Mouse (Mus musculus): ENCODE data around the gene Ring1. TPM values are rescaled to one million over a fixed set of nuclear protein-coding genes. Genes with fewer than 3 reads are reported as not detected.

Gene Ring1
- polyA plus RNA-seq, 2 experiments, result 7.0 to 54.0 TPM

DNA sequence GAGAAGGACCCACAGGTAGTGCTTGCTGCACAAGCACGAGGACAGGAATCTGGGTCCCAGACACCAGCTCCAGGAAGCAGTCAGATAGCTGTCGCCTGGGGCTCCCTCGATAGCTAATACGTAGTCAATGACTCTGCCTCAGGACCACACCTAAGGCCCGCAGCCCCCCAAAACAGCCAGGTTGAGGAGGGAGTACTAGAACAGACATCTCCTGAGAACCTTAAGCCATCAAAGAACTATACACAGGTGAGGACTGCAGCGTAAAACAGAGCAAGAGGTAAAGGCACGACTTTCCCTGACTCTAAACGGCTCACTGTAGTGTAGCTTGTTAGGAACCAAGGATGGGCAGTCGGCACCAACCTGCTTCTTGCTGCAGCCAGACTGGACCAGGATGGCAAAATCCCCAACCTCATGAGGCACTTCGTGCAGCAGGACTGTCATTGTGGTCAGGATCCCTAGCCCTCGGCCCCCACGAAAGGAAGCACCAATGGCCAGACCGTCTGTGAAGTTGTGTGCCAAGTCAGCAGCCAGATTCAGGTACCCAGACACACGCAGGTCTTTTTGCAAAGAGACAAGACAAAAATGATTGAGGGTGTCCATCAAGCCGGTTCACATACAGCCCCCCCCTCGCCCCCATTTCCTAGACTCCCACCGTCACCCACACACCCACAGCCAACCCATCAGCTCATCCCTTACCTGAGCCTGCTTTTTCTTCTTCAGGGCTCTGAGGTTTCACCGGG lies 4.8 kb upstream of the Ring1 start:
- Histone ChIP-seq H3K27ac (replicated peaks; ENCODE audit: low read depth, low read length) (no peak overlapping the region), H3K4me1 (ENCODE audit: control insufficient read depth, insufficient read depth, low read length) (peaks cover 43% of the 10 kb centered on the region)
- WGBS, result 87% methylated on average over 18 of the region's 18 CpGs

DNA sequence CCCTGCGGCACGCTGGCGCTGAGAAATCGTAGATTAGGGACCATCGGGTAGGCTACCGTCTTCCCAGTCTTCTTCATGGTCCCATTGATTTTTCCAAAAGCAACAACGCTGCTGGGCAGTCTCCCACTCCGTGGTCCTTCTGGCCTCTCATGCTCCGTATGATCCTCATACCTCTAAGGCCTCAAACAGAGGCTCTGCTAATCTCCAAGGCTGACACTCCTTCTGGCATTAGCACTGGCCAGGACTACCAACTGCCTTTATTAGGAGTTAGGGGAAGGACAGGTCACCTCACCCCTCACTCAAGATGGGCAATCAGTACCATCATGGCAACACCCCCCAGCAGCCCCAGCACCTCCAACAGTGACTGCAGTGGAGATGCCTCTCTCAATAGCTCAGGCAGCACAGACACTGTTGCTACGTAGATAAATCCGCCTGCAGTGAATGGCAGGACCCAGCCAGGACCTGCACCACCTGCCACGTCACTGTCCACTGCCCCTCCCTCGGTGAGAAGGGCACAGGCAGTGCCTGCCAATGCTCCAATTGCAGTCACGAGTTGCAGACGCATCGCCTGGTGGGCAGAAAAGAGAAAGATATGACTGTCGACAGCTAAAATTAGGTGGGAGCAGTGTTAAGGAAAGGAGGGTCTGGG lies 4.1 kb upstream of the Ring1 start:
- no peaks in the 10 kb centered on the region for H3K9me3 ChIP-seq (ENCODE audit: control insufficient read depth, low read length)
- H3K9ac ChIP-seq (ENCODE audit: low read depth, low read length, severe bottlenecking), result no peak overlapping the region
- no peaks in the 10 kb centered on the region for H3K27me3 ChIP-seq (ENCODE audit: control insufficient read depth, insufficient read depth, low read length)
- peak overlapping the region; percentile 93; the same call in 1 of the 2 replicates for H3K4me2 ChIP-seq (replicated peaks; ENCODE audit: low read depth, low read length, severe bottlenecking)
- TF ChIP-seq POLR2A (IDR thresholded peaks at IDR 0.05; ENCODE audit: borderline replicate concordance, extremely low read depth, insufficient read depth, insufficient read length), result no peak
- peaks cover 31% of the 10 kb centered on the region for H3K36me3 ChIP-seq (ENCODE audit: control insufficient read depth, insufficient read depth, low read length)
- H3K4me1 ChIP-seq (ENCODE audit: control insufficient read depth, insufficient read depth, low read length), result peaks cover 47% of the 10 kb centered on the region
- DNase-seq (ENCODE audit: low spot score) (no peak), ATAC-seq (ENCODE audit: low FRiP score, low read depth) (no peak)
- peak overlapping the region; percentile 28 for H3K27ac ChIP-seq (replicated peaks; ENCODE audit: low read depth, low read length)
- peak overlapping the region; percentile 1; the same call in 1 of the 2 replicates for H3K4me3 ChIP-seq (replicated peaks; ENCODE audit: low read length)
- WGBS, result 76% methylated on average over 17 of the region's 17 CpGs

More for the DNA sequence above, 4.8 kb upstream of the Ring1 start:
- Histone ChIP-seq H3K27me3 (ENCODE audit: control insufficient read depth, insufficient read depth, low read length) (no peaks in the 10 kb centered on the region), H3K9ac (ENCODE audit: low read depth, low read length, severe bottlenecking) (no peak overlapping the region; the same call in 1 of the 2 replicates), H3K4me3 (replicated peaks; ENCODE audit: low read length) (peak overlapping the region; percentile 89), H3K4me2 (replicated peaks; ENCODE audit: low read depth, low read length, severe bottlenecking) (peak overlapping the region; percentile 96), H3K36me3 (ENCODE audit: control insufficient read depth, insufficient read depth, low read length) (peaks cover 38% of the 10 kb centered on the region), H3K9me3 (ENCODE audit: control insufficient read depth, low read length) (no peaks in the 10 kb centered on the region)
- DNase-seq (ENCODE audit: low spot score) (no peak), ATAC-seq (ENCODE audit: low FRiP score, low read depth) (no peak)
- no peak for TF ChIP-seq POLR2A (IDR thresholded peaks at IDR 0.05; ENCODE audit: borderline replicate concordance, extremely low read depth, insufficient read depth, insufficient read length)

DNA sequence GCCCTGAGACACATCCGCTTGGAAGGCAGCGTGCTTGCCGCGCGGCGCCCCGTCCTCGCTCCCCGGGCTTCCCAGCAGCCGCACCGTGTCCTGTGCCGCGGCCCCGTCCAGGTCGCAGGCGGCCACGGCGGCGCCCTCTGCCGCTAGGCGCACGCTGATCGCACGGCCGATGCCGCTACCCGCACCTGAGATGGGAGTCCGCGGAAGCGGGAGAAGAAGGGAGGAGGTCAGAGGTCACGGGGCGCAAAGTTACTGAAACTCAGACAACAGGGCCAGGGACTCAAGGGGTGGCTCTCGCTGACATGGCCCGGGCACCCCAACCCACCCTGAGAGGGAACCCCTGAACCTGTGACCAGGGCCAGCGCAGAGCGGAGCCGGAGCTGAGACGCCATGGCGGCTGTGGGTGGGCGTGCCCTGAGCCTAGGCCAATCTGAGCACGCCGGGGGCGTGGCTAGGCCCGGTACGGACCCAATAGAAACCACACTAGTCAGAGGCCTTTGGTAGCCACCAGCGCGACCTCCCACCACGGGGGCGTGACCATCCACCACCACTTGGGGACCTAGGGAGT lies 3.3 kb upstream of the Ring1 start, which contains the start of gene H2-Ke6:
H2-Ke6 (minus strand) TSS at position 405 of the 568 bp plus-strand sequence.
- WGBS, result 4% methylated on average over 40 of the region's 49 CpGs

DNA sequence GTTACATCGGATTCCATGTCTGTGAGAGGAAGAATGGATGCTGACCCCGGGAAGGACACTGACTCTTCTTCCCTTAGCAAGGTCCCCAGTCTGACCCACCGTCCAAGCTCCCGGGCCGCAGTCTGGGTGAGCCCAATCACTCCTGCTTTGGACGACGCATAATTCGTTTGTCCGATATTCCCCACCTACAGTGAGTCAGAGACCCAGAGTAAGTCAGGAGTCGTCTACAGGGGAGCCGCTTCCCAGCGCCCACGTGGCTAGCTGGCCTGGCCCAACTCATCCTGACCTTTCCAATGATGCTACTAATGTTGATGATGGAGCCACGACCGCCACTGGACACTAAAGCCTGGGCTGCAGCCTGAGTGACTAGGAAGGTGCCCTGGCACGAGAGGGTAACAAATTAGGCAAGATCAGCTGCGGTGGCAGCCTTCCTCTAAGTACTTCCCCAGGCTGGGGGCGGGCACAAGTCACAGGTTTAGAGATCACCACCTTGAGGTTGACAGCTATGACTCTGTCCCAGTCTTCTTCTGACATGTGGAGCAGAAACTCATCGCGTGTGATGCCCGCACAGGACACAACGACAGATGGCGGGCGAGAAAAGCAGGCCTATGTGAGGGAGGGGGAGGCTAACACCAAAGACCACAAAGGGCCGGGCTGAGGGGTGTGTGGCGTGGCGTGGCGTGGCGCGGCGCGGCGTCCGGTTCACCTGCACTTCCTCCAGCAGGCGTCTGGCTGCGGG lies 2.6 kb upstream of the Ring1 start:
- Histone ChIP-seq H3K27me3 (ENCODE audit: control insufficient read depth, insufficient read depth, low read length) (no peaks in the 10 kb centered on the region), H3K36me3 (ENCODE audit: control insufficient read depth, insufficient read depth, low read length) (peaks cover 32% of the 10 kb centered on the region), H3K4me1 (ENCODE audit: control insufficient read depth, insufficient read depth, low read length) (peaks cover 37% of the 10 kb centered on the region), H3K4me3 (replicated peaks; ENCODE audit: low read length) (peak overlapping the region; percentile 67), H3K9me3 (ENCODE audit: control insufficient read depth, low read length) (no peaks in the 10 kb centered on the region), H3K27ac (replicated peaks; ENCODE audit: low read depth, low read length) (peak overlapping the region; percentile 71), H3K4me2 (replicated peaks; ENCODE audit: low read depth, low read length, severe bottlenecking) (peak overlapping the region; percentile 93), H3K9ac (ENCODE audit: low read depth, low read length, severe bottlenecking) (peak overlapping the region; percentile 68)
- 19% methylated on average over 23 of the region's 36 CpGs for WGBS
- no peak for TF ChIP-seq POLR2A (IDR thresholded peaks at IDR 0.05; ENCODE audit: borderline replicate concordance, extremely low read depth, insufficient read depth, insufficient read length)
- ATAC-seq (ENCODE audit: low FRiP score, low read depth), result no peak
- DNase-seq (ENCODE audit: low spot score), result no peak

More for the DNA sequence above, 3.3 kb upstream of the Ring1 start, which contains the start of gene H2-Ke6:
- Histone ChIP-seq H3K27me3 (ENCODE audit: control insufficient read depth, insufficient read depth, low read length) (no peaks in the 10 kb centered on the region), H3K36me3 (ENCODE audit: control insufficient read depth, insufficient read depth, low read length) (peaks cover 26% of the 10 kb centered on the region), H3K4me2 (replicated peaks; ENCODE audit: low read depth, low read length, severe bottlenecking) (peak within 1 kb of the TSS; percentile 93), H3K4me1 (ENCODE audit: control insufficient read depth, insufficient read depth, low read length) (peaks cover 41% of the 10 kb centered on the region), H3K27ac (replicated peaks; ENCODE audit: low read depth, low read length) (peak within 1 kb of the TSS; percentile 71), H3K4me3 (replicated peaks; ENCODE audit: low read length) (peak within 1 kb of the TSS; percentile 67), H3K9me3 (ENCODE audit: control insufficient read depth, low read length) (no peaks in the 10 kb centered on the region), H3K9ac (ENCODE audit: low read depth, low read length, severe bottlenecking) (peak within 1 kb of the TSS; percentile 68)
- TF ChIP-seq POLR2A (IDR thresholded peaks at IDR 0.05; ENCODE audit: borderline replicate concordance, extremely low read depth, insufficient read depth, insufficient read length), result 0 out of 2 replicates have a peak, but pooled peaks have one; percentile 59
- peak; percentile 93 for DNase-seq (ENCODE audit: low spot score)
- peak; percentile 78 for ATAC-seq (ENCODE audit: low FRiP score, low read depth)

All from limb, embryonic 14.5 days (tissue).